Mouse (Mus musculus) brain, adult 10 weeks (tissue): ENCODE data around the gene Fam53b. TPM values are rescaled to one million over a fixed set of nuclear protein-coding genes. Genes with fewer than 3 reads are reported as not detected.

Source experiments
- polyA plus RNA-seq: library from polyadenylated mRNA; stranded (reverse); fragments of 350-450 nt; fragmentation: Illumina TruSeq; extraction: RNeasy Lipid Tissue Mini Kit (QIAGEN cat#74804); gene quantifications from one replicate; pipeline ENCODE4 v1.2.3, GENCODE M21; 2015; ENCODE audit warnings: low read depth, low replicate concordance

The Fam53b gene
- 19.7 TPM for polyA plus RNA-seq

DNA sequence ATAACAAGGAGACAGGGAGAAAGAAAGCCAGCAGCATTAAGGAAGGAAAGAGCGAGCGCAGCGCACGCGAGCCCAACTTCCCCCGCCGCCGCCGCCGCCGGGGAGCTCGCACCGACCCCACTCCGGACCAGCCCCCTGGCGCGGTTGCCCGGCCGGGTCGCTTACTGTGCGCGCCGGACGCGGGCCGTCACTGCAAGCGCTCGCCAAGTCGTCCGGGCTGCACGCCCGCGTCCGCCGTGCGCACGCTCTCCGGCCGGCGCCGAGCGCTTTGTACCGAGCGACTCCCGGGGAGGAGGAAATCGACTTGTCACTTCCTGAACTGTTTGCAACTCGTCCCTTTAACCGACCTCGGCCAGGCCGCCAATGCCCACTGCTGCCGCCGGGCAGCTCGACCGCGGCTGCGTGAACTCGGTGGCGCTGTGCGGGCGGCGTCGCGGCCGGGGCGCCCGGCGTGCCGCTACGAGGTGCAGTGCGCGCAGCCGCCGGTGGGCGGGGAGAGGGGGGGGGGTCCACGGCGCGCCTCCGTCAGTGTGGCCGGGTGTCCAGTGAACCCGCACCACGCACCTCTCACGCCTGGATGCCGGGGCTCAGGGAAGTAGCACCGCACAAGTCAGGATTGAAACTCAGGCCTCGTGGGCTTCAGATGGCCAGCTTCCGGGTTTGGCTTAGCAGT is at the start of gene Fam53b:
Gene Fam53b, minus strand, starts transcription at position 471 of the 673 bp plus-strand sequence.

DNA sequence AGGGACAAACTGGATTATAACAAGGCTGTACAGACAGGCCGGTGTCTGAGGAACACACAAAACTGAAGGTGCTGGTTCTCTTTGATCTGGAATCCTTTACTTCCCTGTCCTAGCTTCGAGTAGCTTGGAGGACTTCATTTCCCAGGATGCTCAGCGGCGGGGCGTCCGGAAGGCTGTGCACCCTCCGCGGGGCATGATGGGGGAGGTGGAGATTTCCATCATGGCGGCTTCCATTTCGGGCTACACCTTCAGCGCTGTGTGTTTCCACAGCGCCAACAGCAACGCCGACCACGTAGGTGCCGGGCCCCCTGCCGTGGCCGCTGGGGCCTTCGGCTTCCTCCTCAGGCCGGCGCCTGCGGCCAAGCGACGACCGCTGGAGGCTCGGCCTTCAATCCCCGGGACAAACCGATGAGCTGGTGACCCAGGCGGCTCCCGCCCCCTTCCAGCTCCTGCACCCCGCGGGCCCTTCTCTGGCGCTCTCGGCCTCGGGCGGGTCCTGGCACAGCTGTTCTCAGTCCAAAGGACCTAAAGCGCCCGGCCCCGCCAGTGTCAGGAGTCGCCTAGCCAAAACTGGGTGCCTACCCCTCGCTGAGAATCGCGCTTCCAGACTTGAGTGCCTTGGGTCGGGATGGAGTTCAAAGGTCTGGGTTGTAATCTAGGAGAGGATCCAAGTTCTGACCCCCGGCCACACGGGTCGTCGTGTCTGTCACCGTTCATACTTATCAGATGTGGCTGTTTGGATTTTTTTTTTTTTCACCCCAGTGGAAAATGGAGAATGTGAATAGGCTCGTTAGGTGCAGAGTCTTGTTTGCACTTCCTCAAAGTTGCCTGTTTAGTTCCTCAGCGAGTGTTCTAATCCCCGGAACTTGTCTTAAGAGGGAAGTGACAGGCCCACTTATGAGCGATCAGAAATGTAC is 45.6 kb upstream of the Fam53b start, which contains the start of gene Abraxas2:
Gene Abraxas2, plus strand, starts transcription at position 184 of the 917 bp plus-strand sequence.

DNA sequence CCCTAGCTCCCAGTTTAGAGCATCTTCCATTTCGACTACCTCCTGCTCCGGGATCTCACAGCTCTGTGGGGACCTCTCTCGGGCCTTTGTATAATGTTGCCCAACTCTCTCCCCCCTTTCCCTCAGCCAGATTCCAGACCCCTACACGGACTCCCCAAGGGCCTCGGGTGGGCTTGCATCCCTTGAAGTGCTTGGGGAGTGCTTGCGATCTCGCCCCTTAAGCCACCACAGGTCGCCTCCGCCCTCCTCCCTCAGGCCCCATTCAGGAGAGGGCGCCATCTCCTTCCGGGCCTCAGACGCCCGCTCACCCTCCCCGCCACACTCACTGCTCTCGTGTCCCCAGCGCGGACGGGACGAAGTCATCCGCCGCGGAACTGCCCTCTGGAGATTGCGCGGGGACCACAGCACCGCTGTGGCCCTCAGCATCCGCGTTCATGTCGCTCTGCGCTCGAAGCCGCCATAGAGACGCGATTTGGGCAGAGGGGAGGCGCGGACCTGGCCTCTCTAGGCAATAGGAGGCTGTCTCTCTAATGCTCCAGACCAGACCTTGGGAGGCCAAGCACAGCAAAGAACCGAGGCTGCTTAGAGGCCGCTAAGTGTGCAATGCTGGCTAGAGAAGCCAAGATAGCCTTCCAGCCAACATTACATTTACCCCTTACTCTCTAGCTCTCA is 38.6 kb upstream of the Fam53b start, which contains the start of gene Eef1akmt2:
Gene Eef1akmt2, minus strand, starts transcription at position 501 of the 672 bp plus-strand sequence.

Other genes with a start within 250 kb of the Fam53b start
- 112 TPM for gene Oat, start 237.5 kb downstream of the Fam53b start, polyA plus RNA-seq
- not detected for gene Nkx1-2, start 214.2 kb downstream of the Fam53b start, polyA plus RNA-seq
- gene Lhpp, start 203.2 kb downstream of the Fam53b start, polyA plus RNA-seq, result 22.0 TPM
- 50.1 TPM for gene Eef1akmt2, start 38.8 kb upstream of the Fam53b start, polyA plus RNA-seq
- 27.7 TPM for gene Abraxas2, start 45.3 kb upstream of the Fam53b start, polyA plus RNA-seq
- 32.5 TPM for gene Zranb1, start 117.3 kb upstream of the Fam53b start, polyA plus RNA-seq